Mouse (Mus musculus) forebrain, embryonic 10.5 days (tissue): ENCODE data around the gene Elfn2. TPM values are rescaled to one million over a fixed set of nuclear protein-coding genes. Genes with fewer than 3 reads are reported as not detected.

Experiments used
- DNase-seq: peaks from one replicate; pipeline ENCODE4 v3.0.0-alpha.2; 2017; ENCODE audit warnings: low spot score; ENCODE audit errors: extremely low spot score
- H3K27ac ChIP-seq: fragments of 300-500 bp; sonication (generic); 2 replicates; pipeline ENCODE4 v1.5.1; 2016; ENCODE audit warnings: mild to moderate bottlenecking
- H3K27me3 ChIP-seq: fragments of 300-500 bp; sonication (generic); 2 replicates; pipeline ENCODE4 v1.6.1; 2016; ENCODE audit warnings: mild to moderate bottlenecking; ENCODE audit not compliant: poor library complexity, severe bottlenecking
- H3K36me3 ChIP-seq: fragments of 300-500 bp; sonication (generic); replicated peaks from 2 replicates; pipeline ENCODE4 v1.6.1; 2016; ENCODE audit warnings: mild to moderate bottlenecking, moderate library complexity
- H3K4me1 ChIP-seq: fragments of 300-500 bp; sonication (generic); 2 replicates; pipeline ENCODE4 v1.6.1; 2016
- H3K4me3 ChIP-seq: fragments of 300-500 bp; sonication (generic); 2 replicates; pipeline ENCODE4 v1.5.1; 2016; ENCODE audit warnings: mild to moderate bottlenecking, moderate library complexity
- H3K9me3 ChIP-seq: fragments of 300-500 bp; sonication (generic); 2 replicates; pipeline ENCODE4 v1.6.1; 2016; ENCODE audit warnings: mild to moderate bottlenecking, moderate library complexity
- WGBS: fragments of 180-500 bp; shearing (Covaris S2); methylation state at CpG from one replicate; pipeline ENCODE4 v1.1.7; 2016; 5-methylcytosine and 5-hydroxymethylcytosine counted together
- polyA plus RNA-seq: library from polyadenylated mRNA; unstranded; fragments of >200 nt; fragmentation: Nextera tagmentation; extraction: Ambion mirVana; gene quantifications from 2 replicates; pipeline ENCODE4 v1.2.1, GENCODE M21; 2016

Elfn2 gene
- polyA plus RNA-seq, 1 experiment from 2014 or later = 0.15 TPM

DNA sequence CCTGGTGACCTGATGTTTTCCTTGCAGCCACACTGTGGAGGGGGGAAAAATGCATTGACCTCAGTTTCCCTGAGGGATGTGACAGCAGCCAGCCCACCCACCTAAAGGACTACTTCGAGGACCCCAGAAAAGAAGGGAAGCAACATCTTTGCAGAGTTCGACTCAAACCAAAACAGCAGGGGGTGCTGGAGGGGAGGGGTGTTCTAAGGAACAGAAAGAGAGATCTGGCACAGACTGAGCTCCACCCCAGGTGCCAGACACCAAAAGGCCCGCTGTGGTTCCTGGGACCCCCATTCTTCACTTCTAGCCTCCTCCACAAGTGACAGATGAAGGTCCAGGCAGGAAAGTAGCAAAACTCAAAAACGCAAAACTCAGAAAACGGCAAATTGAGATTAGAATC, 2.7 kb downstream of the Elfn2 start:
- Histone ChIP-seq H3K27ac (no peak overlapping the region), H3K36me3 (no peaks in the 10 kb centered on the region), H3K27me3 (peaks cover 100% of the 10 kb centered on the region), H3K9me3 (no peaks in the 10 kb centered on the region), H3K4me3 (no peak overlapping the region), H3K4me1 (peaks cover 51% of the 10 kb centered on the region)
- DNase-seq = no peak
- WGBS = 56% methylated on average over 5 of the region's 5 CpGs

GRCm38 (mm10) chr15:78713751-78714150, 4.8 kb downstream of the Elfn2 start:
- Histone ChIP-seq H3K4me3 (no peak overlapping the region), H3K36me3 (no peaks in the 10 kb centered on the region), H3K27ac (no peak overlapping the region), H3K9me3 (no peaks in the 10 kb centered on the region), H3K4me1 (peaks cover 50% of the 10 kb centered on the region), H3K27me3 (peaks cover 92% of the 10 kb centered on the region)
- WGBS = 88% methylated on average over 7 of the region's 7 CpGs
- no peak for DNase-seq

GRCm38 (mm10) chr15:78712335-78713258, 6.0 kb downstream of the Elfn2 start:
- H3K36me3 ChIP-seq = no peaks in the 10 kb centered on the region
- H3K27me3 ChIP-seq = peaks cover 80% of the 10 kb centered on the region
- H3K9me3 ChIP-seq = no peaks in the 10 kb centered on the region
- no peak for DNase-seq
- peaks cover 41% of the 10 kb centered on the region for H3K4me1 ChIP-seq
- WGBS = 9% methylated on average over 53 of the region's 53 CpGs
- 0 out of 2 replicates have a peak overlapping the region, but pooled peaks have one; percentile 3 for H3K27ac ChIP-seq
- peak overlapping the region; percentile 43 for H3K4me3 ChIP-seq

DNA sequence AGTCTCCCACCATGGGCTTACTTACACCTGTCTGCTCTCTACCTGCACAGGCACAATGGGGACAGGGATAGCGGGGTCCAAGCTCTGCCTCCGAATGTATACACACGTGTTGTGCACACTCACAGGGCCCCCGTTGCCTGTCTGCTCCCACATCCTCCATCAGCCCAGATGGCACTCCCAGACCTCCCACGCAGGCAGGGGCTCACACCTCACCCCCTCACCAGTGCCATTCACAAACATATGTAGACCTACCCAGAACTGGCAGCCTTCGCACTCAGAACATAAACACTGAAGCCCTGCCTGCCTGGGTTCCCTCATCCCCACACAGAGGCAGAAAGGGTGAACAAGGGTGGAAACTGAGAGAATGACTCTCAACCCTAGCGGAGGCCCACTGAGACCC, 6.6 kb downstream of the Elfn2 start:
- Histone ChIP-seq H3K9me3 (no peaks in the 10 kb centered on the region), H3K27me3 (peaks cover 74% of the 10 kb centered on the region), H3K36me3 (no peaks in the 10 kb centered on the region), H3K27ac (no peak overlapping the region), H3K4me1 (peaks cover 38% of the 10 kb centered on the region), H3K4me3 (no peak overlapping the region)
- no peak for DNase-seq
- WGBS = 81% methylated on average over 7 of the region's 7 CpGs

DNA sequence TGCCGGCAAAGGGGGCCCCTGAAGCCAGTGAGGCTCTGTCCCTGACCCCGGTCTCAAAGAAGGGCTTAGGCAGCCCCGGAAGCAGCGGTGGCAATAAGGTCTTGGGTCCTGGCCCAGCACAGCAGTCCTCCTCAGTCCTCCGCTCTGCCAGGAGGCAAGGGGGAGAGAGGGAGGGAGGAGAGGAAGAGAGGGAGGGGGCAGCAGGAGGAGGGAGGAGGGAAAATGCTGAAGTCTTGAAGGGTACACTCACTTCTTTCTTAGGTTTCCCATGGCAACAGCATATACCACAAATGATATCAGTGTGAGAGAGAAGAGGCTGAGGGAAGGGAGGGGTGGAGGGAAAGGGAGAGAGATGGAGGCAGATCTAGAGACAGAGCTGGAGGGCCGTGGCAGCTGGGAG, 7.9 kb downstream of the Elfn2 start:
- peaks cover 61% of the 10 kb centered on the region for H3K27me3 ChIP-seq
- DNase-seq = no peak
- H3K36me3 ChIP-seq = no peaks in the 10 kb centered on the region
- no peaks in the 10 kb centered on the region for H3K9me3 ChIP-seq
- H3K4me3 ChIP-seq = no peak overlapping the region
- 62% methylated on average over 6 of the region's 6 CpGs for WGBS
- H3K4me1 ChIP-seq = peaks cover 35% of the 10 kb centered on the region
- H3K27ac ChIP-seq = no peak overlapping the region

DNA sequence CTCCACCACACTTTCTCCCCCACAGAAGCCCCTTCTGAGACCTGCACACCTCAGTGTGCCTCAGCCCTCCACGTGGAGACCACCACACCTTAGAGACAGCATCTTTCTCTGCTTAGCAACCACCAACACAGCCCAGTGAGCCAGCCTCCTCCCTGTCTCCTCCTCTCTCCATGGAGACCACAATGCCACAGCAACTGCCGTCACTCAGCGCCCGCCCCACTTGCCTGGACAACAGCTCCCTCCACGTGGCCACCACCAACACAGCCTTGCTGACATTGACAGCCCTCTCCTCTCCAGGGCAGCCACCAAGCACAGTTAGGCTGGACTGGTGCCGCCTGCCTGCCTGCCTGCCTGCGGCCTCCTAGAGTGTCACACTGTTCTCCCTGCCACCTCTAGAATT, 8.8 kb downstream of the Elfn2 start:
- Histone ChIP-seq H3K27ac (no peak overlapping the region), H3K27me3 (peaks cover 52% of the 10 kb centered on the region), H3K36me3 (no peaks in the 10 kb centered on the region), H3K4me3 (no peak overlapping the region), H3K9me3 (no peaks in the 10 kb centered on the region), H3K4me1 (peaks cover 35% of the 10 kb centered on the region)
- DNase-seq = peak; percentile 45
- 33% methylated on average over 7 of the region's 7 CpGs for WGBS

GRCm38 (mm10) chr15:78706630-78707029, 11.9 kb downstream of the Elfn2 start:
- H3K36me3 ChIP-seq = no peaks in the 10 kb centered on the region
- H3K4me1 ChIP-seq = peaks cover 28% of the 10 kb centered on the region
- 73% methylated on average over 3 of the region's 3 CpGs for WGBS
- no peak overlapping the region for H3K4me3 ChIP-seq
- DNase-seq = no peak
- peaks cover 30% of the 10 kb centered on the region for H3K27me3 ChIP-seq
- no peak overlapping the region for H3K27ac ChIP-seq
- H3K9me3 ChIP-seq = no peaks in the 10 kb centered on the region

GRCm38 (mm10) chr15:78704824-78705223, 13.7 kb downstream of the Elfn2 start:
- no peaks in the 10 kb centered on the region for H3K9me3 ChIP-seq
- 79% methylated on average over 4 of the region's 4 CpGs for WGBS
- no peaks in the 10 kb centered on the region for H3K36me3 ChIP-seq
- no peak overlapping the region for H3K4me3 ChIP-seq
- DNase-seq = no peak
- peaks cover 12% of the 10 kb centered on the region for H3K27me3 ChIP-seq
- no peak overlapping the region for H3K27ac ChIP-seq
- H3K4me1 ChIP-seq = peaks cover 15% of the 10 kb centered on the region

GRCm38 (mm10) chr15:78704007-78704406, 14.6 kb downstream of the Elfn2 start:
- Histone ChIP-seq H3K4me3 (no peak overlapping the region), H3K36me3 (no peaks in the 10 kb centered on the region), H3K27me3 (peaks cover 10% of the 10 kb centered on the region), H3K9me3 (no peaks in the 10 kb centered on the region), H3K4me1 (peaks cover 9% of the 10 kb centered on the region), H3K27ac (no peak overlapping the region)
- DNase-seq = no peak
- WGBS = 84% methylated on average over 3 of the region's 3 CpGs

GRCm38 (mm10) chr15:78700420-78700819, 18.2 kb downstream of the Elfn2 start:
- Histone ChIP-seq H3K9me3 (no peaks in the 10 kb centered on the region), H3K4me1 (peaks cover 22% of the 10 kb centered on the region), H3K27ac (no peak overlapping the region), H3K4me3 (no peak overlapping the region), H3K27me3 (peaks cover 19% of the 10 kb centered on the region), H3K36me3 (no peaks in the 10 kb centered on the region)
- DNase-seq = no peak
- 85% methylated on average over 2 of the region's 2 CpGs for WGBS

DNA sequence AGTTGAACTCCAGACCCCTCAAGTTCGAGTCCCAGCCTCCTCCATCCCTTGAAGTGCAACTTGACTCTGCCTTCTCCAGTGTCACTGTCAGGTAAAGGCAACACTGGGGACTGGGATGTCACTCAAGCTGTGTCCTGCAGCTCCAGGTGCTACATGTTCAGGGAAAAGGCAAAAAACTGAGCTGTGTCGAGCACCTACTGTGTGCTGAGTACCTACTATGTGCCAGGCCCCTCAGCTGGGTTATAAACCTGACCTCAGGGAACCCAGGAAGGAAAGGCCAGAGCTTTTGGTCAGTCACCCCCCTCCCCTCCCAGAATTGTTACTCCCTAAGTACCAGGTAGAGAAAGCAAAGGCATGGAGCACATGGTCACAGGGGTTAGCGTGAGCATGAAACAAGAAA, 19.1 kb downstream of the Elfn2 start:
- WGBS = 78% methylated on average over 3 of the region's 3 CpGs
- peaks cover 26% of the 10 kb centered on the region for H3K27me3 ChIP-seq

GRCm38 (mm10) chr15:78698491-78699135, 20.0 kb downstream of the Elfn2 start:
- Histone ChIP-seq H3K4me3 (no peak overlapping the region), H3K27ac (0 out of 2 replicates have a peak overlapping the region, but pooled peaks have one; percentile 15), H3K36me3 (no peaks in the 10 kb centered on the region), H3K27me3 (peaks cover 33% of the 10 kb centered on the region), H3K9me3 (no peaks in the 10 kb centered on the region), H3K4me1 (peaks cover 16% of the 10 kb centered on the region)
- no peak for DNase-seq
- 81% methylated on average over 13 of the region's 13 CpGs for WGBS

More for the DNA sequence above, 19.1 kb downstream of the Elfn2 start:
- Histone ChIP-seq H3K4me3 (no peak overlapping the region), H3K27ac (no peak overlapping the region), H3K36me3 (no peaks in the 10 kb centered on the region), H3K9me3 (no peaks in the 10 kb centered on the region), H3K4me1 (peaks cover 22% of the 10 kb centered on the region)
- no peak for DNase-seq

DNA sequence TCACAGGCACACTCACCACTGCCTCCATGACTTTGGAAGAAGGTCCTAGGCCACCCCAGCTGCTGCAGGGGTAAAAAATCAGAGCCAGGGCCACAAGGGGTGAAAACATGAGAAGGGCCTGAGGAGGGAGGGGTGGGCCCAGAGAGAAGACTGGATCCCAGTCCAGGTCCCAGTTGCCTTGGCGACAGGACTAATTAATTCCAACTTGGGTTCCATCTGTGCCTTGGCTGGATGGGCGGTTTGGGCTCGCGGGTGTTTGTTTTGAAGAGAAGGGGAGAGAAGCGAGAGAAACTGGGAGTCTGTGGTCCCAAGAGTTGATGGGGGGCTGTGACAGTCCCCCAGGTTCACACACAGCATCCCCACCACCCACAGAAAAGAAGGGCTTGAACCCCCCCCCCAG, 20.5 kb downstream of the Elfn2 start:
- no peak for DNase-seq
- Histone ChIP-seq H3K4me3 (no peak overlapping the region), H3K27ac (no peak overlapping the region), H3K36me3 (no peaks in the 10 kb centered on the region), H3K9me3 (no peaks in the 10 kb centered on the region), H3K4me1 (peaks cover 16% of the 10 kb centered on the region), H3K27me3 (peaks cover 29% of the 10 kb centered on the region)
- 58% methylated on average over 5 of the region's 5 CpGs for WGBS
